Mouse (Mus musculus): ENCODE measurements around the gene Slc4a5.

Gene Slc4a5

DNA sequence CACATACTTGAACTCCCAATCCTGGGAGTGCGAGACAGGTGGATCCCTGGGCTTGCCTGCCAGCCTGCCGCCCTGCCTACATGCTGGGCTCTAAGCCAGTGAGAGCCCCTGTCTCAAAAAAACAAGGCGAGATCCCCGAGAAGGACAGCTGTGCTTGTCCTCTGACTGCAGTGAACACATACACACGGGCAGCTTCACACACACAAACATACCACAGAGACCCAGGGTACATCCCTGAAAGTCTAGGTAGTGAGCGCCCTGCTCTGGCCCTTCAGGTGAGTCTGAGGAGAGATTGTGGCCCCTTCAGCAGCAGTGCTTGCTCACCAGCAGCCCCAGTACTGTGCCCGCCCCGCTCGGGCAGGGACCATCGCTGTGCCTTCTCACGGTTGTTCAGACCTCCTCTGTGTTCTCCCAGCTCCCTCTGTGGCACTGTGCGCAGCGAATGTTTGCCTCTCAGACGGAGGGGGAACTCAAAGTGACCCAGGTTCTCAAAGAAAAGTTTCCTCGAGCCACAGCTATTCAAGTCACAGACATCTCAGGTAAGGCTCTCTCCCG lies 131.3 kb downstream of the Slc4a5 start:
- DNase-seq (ENCODE audit: low read depth, low spot score), result no peak

DNA sequence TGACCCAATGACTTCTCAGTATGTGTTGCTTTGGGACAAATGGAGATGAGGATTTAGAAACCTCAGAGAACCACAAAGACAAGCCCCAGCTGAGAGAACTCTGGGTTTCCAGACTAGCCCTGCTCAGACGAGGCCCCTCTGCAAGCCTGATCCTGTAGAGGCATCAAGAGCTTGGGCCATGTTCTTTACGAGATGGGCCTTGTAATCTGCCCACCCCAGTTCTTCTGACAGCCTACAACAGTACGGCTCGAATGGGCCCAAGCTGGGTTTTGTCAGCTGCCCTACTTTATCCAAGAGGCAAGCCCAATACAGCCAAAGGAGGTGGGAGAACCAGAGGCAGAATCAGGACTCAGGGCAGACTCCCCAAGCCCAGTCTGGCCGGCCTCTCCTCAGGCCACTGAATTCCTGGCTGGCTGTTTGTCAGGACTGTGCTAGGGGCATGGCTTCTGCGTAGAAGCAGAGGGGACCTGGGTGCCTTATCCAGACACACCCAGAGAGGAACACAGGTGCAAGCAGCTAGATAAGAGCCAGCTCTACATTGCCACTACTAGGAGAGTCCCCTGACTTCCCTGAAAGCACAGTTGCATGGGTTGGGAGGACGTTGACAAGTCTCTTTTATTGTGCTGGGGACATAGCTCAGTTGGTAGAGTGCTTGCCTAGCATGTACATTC lies 132.0 kb downstream of the Slc4a5 start:
- DNase-seq (ENCODE audit: low read depth, low spot score), result no peak

DNA sequence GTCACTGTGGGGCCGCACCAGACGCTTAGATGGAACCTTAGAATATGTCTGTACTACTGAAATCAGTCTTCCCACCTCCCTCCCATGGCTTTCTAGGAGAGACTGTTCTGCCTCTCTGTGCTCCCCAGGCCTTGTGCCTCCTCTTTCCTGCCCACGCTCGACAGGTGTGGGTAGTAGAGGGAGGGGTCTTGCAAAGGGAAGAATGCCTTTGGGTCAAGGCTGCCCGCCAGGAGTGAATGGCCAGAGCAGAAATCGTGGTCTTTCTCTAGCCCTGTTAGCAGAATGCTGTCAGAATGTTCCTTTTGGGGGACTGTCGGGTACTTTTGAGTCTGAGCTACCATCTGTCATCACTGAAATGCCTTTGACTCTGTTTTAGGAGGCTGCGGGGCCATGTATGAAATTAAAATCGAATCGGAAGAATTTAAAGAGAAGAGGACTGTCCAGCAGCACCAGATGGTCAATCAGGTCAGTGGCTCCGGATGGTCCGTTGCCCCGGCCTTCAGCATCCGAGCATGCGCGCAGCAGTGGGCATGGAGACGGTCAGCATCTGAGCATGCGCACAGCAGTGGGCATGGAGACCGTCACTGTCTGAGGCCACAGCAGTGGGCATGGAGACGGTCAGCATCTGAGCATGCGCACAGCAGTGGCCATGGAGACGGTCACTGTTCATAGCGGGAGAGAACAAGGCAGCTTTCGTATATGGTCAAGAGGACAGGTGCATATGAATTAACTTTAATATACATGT lies 133.2 kb downstream of the Slc4a5 start:
- no peak for DNase-seq (ENCODE audit: low read depth, low spot score)
